Comparison of ENCODE assay signal across 16 mouse cellular contexts in the genomic region with DNA sequence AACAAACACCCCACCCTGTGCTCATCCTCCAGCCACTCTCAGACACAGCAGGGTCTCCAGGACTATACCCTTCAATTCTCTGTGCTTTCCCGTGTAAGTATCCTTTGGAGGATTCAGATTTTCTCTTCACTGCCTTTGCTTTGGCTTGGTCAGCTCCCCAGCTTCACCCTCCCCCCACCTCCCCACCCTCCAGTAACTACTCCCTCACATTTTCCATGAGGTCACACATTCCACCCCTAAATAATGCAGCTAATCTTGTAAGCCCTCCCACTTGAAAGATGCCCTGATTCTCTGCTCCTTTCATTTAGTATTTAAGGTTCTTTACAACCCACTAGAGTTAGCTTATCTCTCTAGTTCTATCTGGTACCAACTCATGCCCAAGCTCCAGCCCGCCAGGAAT.
A peak's percentile ranks its signal among the peaks of the same experiment; 100 is the strongest.
DNase-seq lines count a peak whose midpoint lies in the region; ATAC-seq and TF ChIP-seq lines count a peak whose summit lies in the region.
"Had no signal": no experiment of that assay in that cellular context is flagged by ENCODE, and none has a peak within 500 bp of the region (broad histone marks: within the 10 kb centered on the region; RNA-seq: fewer than 3 reads in every experiment).

No protein-coding gene starts in this region.

- no peak overlapping the region for H3K4me3 ChIP-seq in intestine, embryonic 15.5 days (replicated peaks)
- H3K4me3 ChIP-seq in intestine, postnatal 0 days (ENCODE audit: low read depth, low read length), result no peak overlapping the region
- no peak overlapping the region for H3K4me3 ChIP-seq in embryonic facial prominence, embryonic 14.5 days (ENCODE audit: low read depth, low read length)
- H3K4me3 ChIP-seq in stomach, embryonic 16.5 days (replicated peaks; ENCODE audit: low read length), result no peak overlapping the region
- H3K4me3 ChIP-seq: hindbrain, embryonic 13.5 days; liver, embryonic 13.5 days; midbrain, embryonic 10.5 days had no signal

- H3K27ac ChIP-seq in intestine, embryonic 15.5 days, result no peak overlapping the region
- H3K27ac ChIP-seq in intestine, postnatal 0 days (ENCODE audit: low read depth, low read length), result no peak overlapping the region
- H3K27ac ChIP-seq in embryonic facial prominence, embryonic 14.5 days (replicated peaks; ENCODE audit: low read depth, low read length), result no peak overlapping the region
- H3K27ac ChIP-seq in stomach, embryonic 16.5 days (ENCODE audit: low read length), result no peak overlapping the region
- H3K27ac ChIP-seq: hindbrain, embryonic 13.5 days; liver, embryonic 13.5 days; midbrain, embryonic 10.5 days had no signal

- WGBS in intestine, embryonic 15.5 days, result 46% methylated on average over 2 of the region's 2 CpGs
- WGBS in intestine, postnatal 0 days, result 31% methylated on average over 2 of the region's 2 CpGs
- 45% methylated on average over 2 of the region's 2 CpGs for WGBS in embryonic facial prominence, embryonic 14.5 days
- 46% methylated on average over 2 of the region's 2 CpGs for WGBS in stomach, embryonic 16.5 days

- peak; percentile 66 for DNase-seq in retina, postnatal 1 day
- DNase-seq in retina, embryonic 14.5 days (ENCODE audit: low spot score), result no peak
- peak; percentile 66 for DNase-seq in embryonic facial prominence, embryonic 14.5 days (ENCODE audit: low spot score)
- no peak for DNase-seq in frontal cortex, postnatal 10 days (ENCODE audit: low spot score in 2 of 2)
- DNase-seq in gastrocnemius, postnatal 10 days, result no peak
- DNase-seq: adrenal gland, postnatal 25 days; cerebellum, postnatal 14 days; gastrocnemius, postnatal 36 days; kidney, postnatal 25 days; liver, embryonic 13.5 days; thymus, postnatal 25 days had no signal

- no peak for TF ChIP-seq CTCF in intestine, postnatal 0 days (IDR thresholded peaks at IDR 0.05; ENCODE audit: low read depth)

- 0 out of 2 replicates have a peak, but pooled peaks cover 2% of the 10 kb centered on the region for H3K4me1 ChIP-seq in intestine, embryonic 15.5 days (replicated peaks)
- H3K4me1 ChIP-seq in intestine, postnatal 0 days (replicated peaks; ENCODE audit: control insufficient read depth, insufficient read depth, low read length), result no peaks in the 10 kb centered on the region
- H3K4me1 ChIP-seq in embryonic facial prominence, embryonic 14.5 days (ENCODE audit: control insufficient read depth, insufficient read depth, low read length), result 0 out of 2 replicates have a peak, but pooled peaks cover 4% of the 10 kb centered on the region
- no peaks in the 10 kb centered on the region for H3K4me1 ChIP-seq in stomach, embryonic 16.5 days (ENCODE audit: control insufficient read depth, insufficient read depth, low read length)
- H3K4me1 ChIP-seq: liver, embryonic 13.5 days had no signal

- no peaks in the 10 kb centered on the region for H3K9me3 ChIP-seq in intestine, embryonic 15.5 days
- no peaks in the 10 kb centered on the region for H3K9me3 ChIP-seq in intestine, postnatal 0 days (ENCODE audit: control insufficient read depth)
- no peaks in the 10 kb centered on the region for H3K9me3 ChIP-seq in embryonic facial prominence, embryonic 14.5 days (ENCODE audit: control insufficient read depth, low read length)
- H3K9me3 ChIP-seq in stomach, embryonic 16.5 days (replicated peaks; ENCODE audit: control insufficient read depth, low read length), result no peaks in the 10 kb centered on the region
- H3K9me3 ChIP-seq: hindbrain, embryonic 13.5 days; liver, embryonic 13.5 days; midbrain, embryonic 10.5 days had no signal

- no peak overlapping the region for H3K9ac ChIP-seq in intestine, embryonic 15.5 days
- H3K9ac ChIP-seq in intestine, postnatal 0 days (ENCODE audit: low read depth, low read length), result no peak overlapping the region
- H3K9ac ChIP-seq in embryonic facial prominence, embryonic 14.5 days (ENCODE audit: low read depth, low read length), result no peak overlapping the region
- H3K9ac ChIP-seq in stomach, embryonic 16.5 days (ENCODE audit: low read length), result no peak overlapping the region
- H3K9ac ChIP-seq: hindbrain, embryonic 13.5 days; liver, embryonic 13.5 days had no signal

- no peaks in the 10 kb centered on the region for H3K36me3 ChIP-seq in intestine, embryonic 15.5 days
- H3K36me3 ChIP-seq in intestine, postnatal 0 days (ENCODE audit: control insufficient read depth, insufficient read depth), result no peaks in the 10 kb centered on the region
- H3K36me3 ChIP-seq in embryonic facial prominence, embryonic 14.5 days (ENCODE audit: control insufficient read depth, insufficient read depth, low read length), result no peaks in the 10 kb centered on the region
- no peaks in the 10 kb centered on the region for H3K36me3 ChIP-seq in stomach, embryonic 16.5 days (ENCODE audit: control insufficient read depth, insufficient read depth, low read length)
- H3K36me3 ChIP-seq: hindbrain, embryonic 13.5 days; liver, embryonic 13.5 days; midbrain, embryonic 10.5 days had no signal

- H3K4me2 ChIP-seq in intestine, embryonic 15.5 days (replicated peaks), result no peak overlapping the region
- H3K4me2 ChIP-seq in intestine, postnatal 0 days (replicated peaks; ENCODE audit: low read depth), result no peak overlapping the region
- no peak overlapping the region for H3K4me2 ChIP-seq in embryonic facial prominence, embryonic 14.5 days (ENCODE audit: low read depth, low read length)
- H3K4me2 ChIP-seq in stomach, embryonic 16.5 days (ENCODE audit: low read depth, low read length), result no peak overlapping the region
- H3K4me2 ChIP-seq: hindbrain, embryonic 13.5 days; liver, embryonic 13.5 days had no signal

- H3K27me3 ChIP-seq in intestine, embryonic 15.5 days (replicated peaks), result no peaks in the 10 kb centered on the region
- H3K27me3 ChIP-seq in intestine, postnatal 0 days (replicated peaks; ENCODE audit: control insufficient read depth, insufficient read depth, low read length), result no peaks in the 10 kb centered on the region
- no peaks in the 10 kb centered on the region for H3K27me3 ChIP-seq in embryonic facial prominence, embryonic 14.5 days (replicated peaks; ENCODE audit: control insufficient read depth, insufficient read depth, low read length)
- no peaks in the 10 kb centered on the region for H3K27me3 ChIP-seq in stomach, embryonic 16.5 days (ENCODE audit: control insufficient read depth, insufficient read depth, low read length)
- H3K27me3 ChIP-seq: hindbrain, embryonic 13.5 days; liver, embryonic 13.5 days had no signal

- peak; percentile 49; the same call in 1 of the 2 replicates for ATAC-seq in intestine, embryonic 15.5 days
- no peak for ATAC-seq in intestine, postnatal 0 days
- ATAC-seq in embryonic facial prominence, embryonic 14.5 days (ENCODE audit: low read depth), result peak; percentile 37; the same call in 1 of the 2 replicates
- peak; percentile 37; the same call in 1 of the 2 replicates for ATAC-seq in stomach, embryonic 16.5 days (ENCODE audit: insufficient read depth, low FRiP score)

Comparison
In these comparisons a context has a peak if more than half of its experiments do, and no peak if none do; other contexts are left out.
1. DNase-seq: peak in retina, postnatal 1 day (single experiment) and embryonic facial prominence, embryonic 14.5 days (single experiment); none in retina, embryonic 14.5 days (single experiment), frontal cortex, postnatal 10 days (0 of 2) and gastrocnemius, postnatal 10 days (single experiment).